Mouse (Mus musculus) heart, postnatal 25 days (tissue): ENCODE measurements at regions not wholly inside any gene's neighbourhood (a gene's known extent, or its start where the extent isn't known, plus 50 kb on each side); places are given as distances from the start of the nearest gene placed in this dataset.

Experiments used
- DNase-seq: peaks from one replicate; pipeline ENCODE4 v3.0.0; 2022; ENCODE audit warnings: low spot score
- intact Hi-C: fragments of 180-260 bp; cut with DNase I; formaldehyde crosslinking; loops from one replicate; pipeline ENCODE4 v1.15.1; 2025

GRCm38 (mm10) chr3:101699929-101700681 lies 95.6 kb upstream of the Atp1a1 start:
- intact Hi-C loops, result loop anchor here (5.0 kb wide), 1 partner anchor 93 kb away; no protein-coding TSS in a partner anchor
- DNase-seq, result no peak

- no peak for DNase-seq
- intact Hi-C loops, result loop anchor here (5.0 kb wide), 1 partner anchor 90 kb away; no protein-coding TSS in a partner anchor
These were observed 92.3 kb upstream of the Atp1a1 start for GRCm38 (mm10) chr3:101696832-101697231.

GRCm38 (mm10) chr3:101694311-101694710 lies 89.8 kb upstream of the Atp1a1 start:
- DNase-seq, result no peak
- intact Hi-C loops, result no loop called here

GRCm38 (mm10) chr3:101691937-101692604 lies 87.6 kb upstream of the Atp1a1 start:
- no peak for DNase-seq

GRCm38 (mm10) chr3:101690779-101691178 lies 86.3 kb upstream of the Atp1a1 start:
- intact Hi-C loops, result no loop called here
- DNase-seq, result no peak

More at GRCm38 (mm10) chr3:101691937-101692604, 87.6 kb upstream of the Atp1a1 start:
- intact Hi-C loops, result no loop called here

GRCm38 (mm10) chr3:101690222-101690621 lies 85.7 kb upstream of the Atp1a1 start:
- no peak for DNase-seq
- intact Hi-C loops, result no loop called here

- no peak for DNase-seq
- intact Hi-C loops, result no loop called here
These were observed 80.7 kb upstream of the Atp1a1 start for GRCm38 (mm10) chr3:101685203-101685602.

GRCm38 (mm10) chr3:101672943-101673342 lies 68.5 kb upstream of the Atp1a1 start:
- intact Hi-C loops, result no loop called here

GRCm38 (mm10) chr3:101670561-101671001 lies 66.1 kb upstream of the Atp1a1 start:
- no peak for DNase-seq

More at GRCm38 (mm10) chr3:101672943-101673342, 68.5 kb upstream of the Atp1a1 start:
- DNase-seq, result no peak

GRCm38 (mm10) chr3:101669743-101670142 lies 65.3 kb upstream of the Atp1a1 start:
- DNase-seq, result no peak
- intact Hi-C loops, result no loop called here

More at GRCm38 (mm10) chr3:101670561-101671001, 66.1 kb upstream of the Atp1a1 start:
- intact Hi-C loops, result no loop called here

GRCm38 (mm10) chr3:101667767-101668387 lies 63.4 kb upstream of the Atp1a1 start:
- no peak for DNase-seq
- intact Hi-C loops, result no loop called here

- intact Hi-C loops, result no loop called here
These were observed 62.7 kb upstream of the Atp1a1 start for GRCm38 (mm10) chr3:101667186-101667585.

GRCm38 (mm10) chr3:101666583-101666982 lies 62.1 kb upstream of the Atp1a1 start:
- DNase-seq, result no peak
- intact Hi-C loops, result no loop called here

More at GRCm38 (mm10) chr3:101667186-101667585, 62.7 kb upstream of the Atp1a1 start:
- no peak for DNase-seq

- DNase-seq, result no peak
- intact Hi-C loops, result no loop called here
These were observed 56.9 kb upstream of the Atp1a1 start for GRCm38 (mm10) chr3:101661184-101661992.

- DNase-seq, result no peak
- intact Hi-C loops, result no loop called here
These were observed 56.2 kb upstream of the Atp1a1 start for GRCm38 (mm10) chr3:101660635-101661034.

GRCm38 (mm10) chr3:101660176-101660575 lies 55.7 kb upstream of the Atp1a1 start:
- intact Hi-C loops, result no loop called here

GRCm38 (mm10) chr3:101657979-101658378 lies 53.5 kb upstream of the Atp1a1 start:
- intact Hi-C loops, result no loop called here
- no peak for DNase-seq

More at GRCm38 (mm10) chr3:101660176-101660575, 55.7 kb upstream of the Atp1a1 start:
- no peak for DNase-seq

GRCm38 (mm10) chr3:101654720-101655119 lies 50.2 kb upstream of the Atp1a1 start:
- no peak for DNase-seq
- intact Hi-C loops, result no loop called here
